Mouse (Mus musculus) ES-Bruce4 (cell line): ENCODE measurements at regions not wholly inside any gene's neighbourhood (a gene's known extent, or its start where the extent isn't known, plus 50 kb on each side); places are given as distances from the start of the nearest gene placed in this dataset.
A peak's percentile ranks its signal among the peaks of the same experiment; 100 is the strongest.

Source experiments
- H3K27ac ChIP-seq: 2 replicates; pipeline ENCODE4 v1.5.1; 2012; ENCODE audit warnings: low read length, inconsistent platforms; ENCODE audit not compliant: insufficient read depth
- H3K27me3 ChIP-seq: 2 replicates; pipeline ENCODE4 v1.6.1; 2012; ENCODE audit warnings: mild to moderate bottlenecking, low read length, inconsistent platforms; ENCODE audit not compliant: control insufficient read depth, poor library complexity, insufficient read depth, severe bottlenecking
- H3K36me3 ChIP-seq: 2 replicates; pipeline ENCODE4 v1.6.1; 2012; ENCODE audit warnings: inconsistent platforms, mild to moderate bottlenecking, low read length, moderate library complexity; ENCODE audit not compliant: control insufficient read depth, poor library complexity, insufficient read depth, severe bottlenecking
- H3K4me1 ChIP-seq: one replicate; pipeline ENCODE4 v1.8.1; 2011; ENCODE audit warnings: low read length; ENCODE audit not compliant: control insufficient read depth, insufficient read depth
- H3K4me3 ChIP-seq: 2 replicates; pipeline ENCODE4 v1.5.1; 2011; ENCODE audit warnings: low read depth, mild to moderate bottlenecking, low read length
- H3K9ac ChIP-seq: 2 replicates; pipeline ENCODE4 v1.6.1; 2012; ENCODE audit warnings: low read depth, mild to moderate bottlenecking, inconsistent platforms; ENCODE audit not compliant: poor library complexity, severe bottlenecking
- H3K9me3 ChIP-seq: replicated peaks from 2 replicates; pipeline ENCODE4 v1.6.1; 2012; ENCODE audit warnings: mild to moderate bottlenecking, low read length, inconsistent platforms; ENCODE audit not compliant: control insufficient read depth, poor library complexity, insufficient read depth, severe bottlenecking
- CTCF ChIP-seq: IDR thresholded peaks from one replicate; pipeline ENCODE4 v1.8.1; 2011; ENCODE audit warnings: low read depth, low read length
- EP300 ChIP-seq: IDR thresholded peaks from 2 replicates; pipeline ENCODE4 v1.6.1; 2011; ENCODE audit warnings: low read depth, low read length; ENCODE audit not compliant: insufficient read depth
- POLR2A ChIP-seq: IDR thresholded peaks from one replicate; pipeline ENCODE4 v1.8.1; 2011; ENCODE audit warnings: low read length; ENCODE audit not compliant: insufficient read depth

DNA sequence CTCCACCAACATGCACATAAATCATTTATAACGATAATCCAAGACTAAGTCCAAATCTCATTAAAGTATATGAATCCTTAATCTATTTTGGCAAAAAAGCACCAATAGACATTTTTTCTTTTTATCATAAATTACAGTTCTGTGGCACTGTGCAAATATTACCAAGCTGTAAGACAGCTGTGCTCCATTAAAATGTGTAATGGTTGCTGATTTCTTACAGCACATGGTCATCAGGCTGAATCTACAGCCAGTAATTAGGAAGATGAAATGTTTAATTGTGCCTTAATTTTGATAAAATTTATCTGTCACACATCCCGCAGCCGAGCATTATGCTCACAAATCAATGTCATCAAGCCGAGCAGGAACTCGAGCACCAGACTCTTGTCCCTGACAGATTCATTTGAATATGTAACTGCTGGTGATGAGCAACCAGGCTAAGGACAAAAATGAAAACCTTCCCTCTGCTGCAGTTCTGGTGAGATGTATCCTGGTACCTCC lies 722.0 kb downstream of the Cypt12 start:
- TF ChIP-seq CTCF (no peak), POLR2A (no peak), EP300 (no peak)
- Histone ChIP-seq H3K4me3 (no peak overlapping the region), H3K9me3 (no peaks in the 10 kb centered on the region), H3K27ac (no peak overlapping the region), H3K9ac (no peak overlapping the region), H3K36me3 (no peaks in the 10 kb centered on the region), H3K4me1 (no peaks in the 10 kb centered on the region), H3K27me3 (no peaks in the 10 kb centered on the region)

DNA sequence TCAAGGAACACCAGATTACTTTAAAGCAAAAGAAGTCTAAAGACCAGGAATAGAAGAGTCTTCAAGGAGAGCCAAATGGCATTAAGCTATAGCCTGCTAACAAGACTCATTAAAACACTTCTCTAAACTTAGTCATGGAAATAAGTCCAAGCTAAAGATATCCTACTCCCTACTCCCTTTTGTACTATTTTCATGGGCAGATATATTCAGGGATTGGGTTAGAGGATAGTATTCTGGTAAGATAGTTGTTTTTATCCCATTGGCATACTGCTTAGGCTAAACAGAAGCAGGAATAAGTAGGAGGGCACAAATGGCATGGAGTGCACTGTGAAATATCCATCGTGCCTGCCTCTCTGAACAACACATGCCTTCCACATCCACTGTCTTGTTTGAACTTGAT lies 723.5 kb downstream of the Cypt12 start:
- no peak overlapping the region for H3K4me3 ChIP-seq
- no peaks in the 10 kb centered on the region for H3K36me3 ChIP-seq
- no peak for TF ChIP-seq EP300
- TF ChIP-seq POLR2A = no peak
- TF ChIP-seq CTCF = no peak
- no peaks in the 10 kb centered on the region for H3K9me3 ChIP-seq
- no peak overlapping the region for H3K27ac ChIP-seq
- H3K27me3 ChIP-seq = no peaks in the 10 kb centered on the region
- no peaks in the 10 kb centered on the region for H3K4me1 ChIP-seq
- no peak overlapping the region for H3K9ac ChIP-seq

DNA sequence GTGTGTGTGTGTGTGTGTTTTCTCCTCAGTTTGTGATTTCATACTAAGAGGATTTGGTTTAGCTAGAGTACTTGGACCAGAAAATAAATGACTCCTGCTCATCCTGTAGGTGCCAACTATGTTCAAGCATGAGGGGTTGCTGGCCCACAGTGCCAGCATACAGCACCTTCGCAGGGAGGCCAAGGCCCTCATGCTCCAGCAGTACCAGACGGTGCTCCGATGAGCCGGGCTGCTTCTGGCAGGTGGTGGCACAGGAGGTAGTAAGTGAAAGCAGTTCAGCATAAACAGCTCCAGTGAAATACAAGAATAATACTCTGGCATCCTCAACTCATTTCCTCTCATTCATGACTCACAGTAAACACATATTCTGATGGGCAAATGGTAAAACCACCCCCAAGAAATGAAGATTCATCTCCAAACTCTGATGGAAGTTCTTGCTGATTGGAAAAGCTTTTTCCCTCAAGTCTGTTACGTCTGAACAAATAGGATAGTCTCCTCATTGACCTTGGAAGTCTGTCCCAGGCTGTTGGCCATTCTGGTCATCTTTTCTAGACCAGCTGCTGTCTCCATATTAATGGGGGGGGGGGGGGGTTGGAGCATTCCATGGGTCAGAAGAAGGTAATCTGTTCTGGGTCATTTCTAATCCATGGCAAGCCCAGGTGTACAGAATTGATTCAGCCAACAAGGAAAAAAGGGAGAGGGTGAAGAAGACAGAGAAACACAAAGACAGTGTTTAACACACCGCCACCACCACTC lies 735.3 kb downstream of the Cypt12 start:
- Histone ChIP-seq H3K9ac (no peak overlapping the region), H3K4me1 (no peaks in the 10 kb centered on the region), H3K4me3 (no peak overlapping the region), H3K9me3 (no peaks in the 10 kb centered on the region), H3K36me3 (no peaks in the 10 kb centered on the region), H3K27me3 (no peaks in the 10 kb centered on the region), H3K27ac (no peak overlapping the region)
- TF ChIP-seq CTCF (no peak), POLR2A (no peak), EP300 (no peak)

DNA sequence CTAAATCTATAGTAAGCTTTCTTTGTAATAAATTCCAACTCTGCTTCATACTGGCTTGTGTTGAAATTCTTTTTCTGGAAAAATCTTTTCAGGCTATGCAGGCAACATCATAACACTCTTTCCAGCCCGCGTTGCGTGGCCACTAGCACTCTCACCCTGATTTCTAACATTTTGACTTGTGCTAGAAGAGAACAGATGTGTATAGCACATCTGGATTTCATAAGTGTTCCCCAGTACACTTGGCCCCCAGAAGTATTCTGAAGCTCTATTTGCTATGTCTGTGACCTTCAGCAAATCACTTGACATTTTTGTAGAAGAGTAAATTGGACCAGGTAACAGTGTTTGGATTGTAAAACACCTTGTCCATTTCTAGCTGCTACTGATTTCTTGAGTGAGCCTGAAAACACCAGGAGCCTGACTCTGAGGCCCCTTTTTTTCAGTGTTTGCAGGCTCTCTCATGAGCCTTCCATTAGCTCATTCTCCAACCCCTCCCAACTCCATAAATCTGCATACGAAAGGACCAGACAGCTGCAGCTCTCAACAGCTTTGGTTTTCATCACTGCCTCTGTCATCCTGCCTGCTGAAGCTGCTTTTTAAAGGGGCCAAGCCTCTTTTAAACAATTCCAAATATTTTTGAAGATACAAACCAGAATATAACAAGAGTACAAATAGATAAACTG lies 747.0 kb downstream of the Cypt12 start:
- Histone ChIP-seq H3K9me3 (peaks cover 42% of the 10 kb centered on the region), H3K27ac (peak overlapping the region; percentile 86), H3K9ac (no peak overlapping the region), H3K4me1 (peaks cover 2% of the 10 kb centered on the region), H3K4me3 (no peak overlapping the region), H3K27me3 (no peaks in the 10 kb centered on the region), H3K36me3 (no peaks in the 10 kb centered on the region; the same call in 1 of the 2 replicates)
- TF ChIP-seq EP300 (no peak), CTCF (no peak), POLR2A (no peak)

DNA sequence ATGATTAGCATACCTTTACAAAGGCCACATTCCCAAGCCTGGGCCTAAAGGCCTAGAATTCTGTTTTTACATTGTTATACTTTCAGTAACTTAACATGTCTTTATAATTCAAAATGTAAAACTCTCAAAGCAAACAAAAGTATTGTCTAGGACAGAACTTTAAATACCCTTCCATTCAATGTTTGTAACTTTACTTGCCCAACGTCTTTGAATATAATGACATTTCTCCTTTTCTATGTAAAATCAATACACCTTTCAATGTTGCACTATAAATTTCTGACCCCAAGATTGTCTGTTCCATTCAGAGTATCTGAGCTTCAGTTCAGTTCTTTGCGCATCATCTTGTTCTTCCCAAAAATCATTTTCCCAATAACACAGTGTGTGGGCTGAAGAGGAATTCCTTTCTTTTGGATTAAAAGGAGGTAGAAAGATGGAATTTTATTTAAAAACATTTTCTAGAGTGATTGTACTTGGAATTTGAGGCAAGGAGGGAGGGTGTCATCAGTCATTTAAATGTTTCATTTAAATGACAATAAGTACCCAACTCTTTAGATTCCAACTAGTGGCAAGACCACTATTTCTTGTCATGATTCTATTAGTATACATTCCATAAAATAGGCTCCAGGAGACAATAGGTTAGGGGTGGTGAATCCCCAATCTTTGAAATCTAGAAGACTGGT lies 748.9 kb downstream of the Cypt12 start:
- peaks cover 2% of the 10 kb centered on the region for H3K4me1 ChIP-seq
- peak overlapping the region; percentile 89 for H3K27ac ChIP-seq
- H3K9ac ChIP-seq = no peak overlapping the region
- no peaks in the 10 kb centered on the region for H3K27me3 ChIP-seq
- H3K9me3 ChIP-seq = peaks cover 42% of the 10 kb centered on the region
- no peak for TF ChIP-seq CTCF
- TF ChIP-seq POLR2A = no peak
- TF ChIP-seq EP300 = no peak
- no peaks in the 10 kb centered on the region; the same call in 1 of the 2 replicates for H3K36me3 ChIP-seq
- H3K4me3 ChIP-seq = no peak overlapping the region
